Mouse (Mus musculus) left cerebral cortex, postnatal 14 days (tissue): ENCODE data around the gene Tcf19. TPM values are rescaled to one million over a fixed set of nuclear protein-coding genes. Genes with fewer than 3 reads are reported as not detected.
A peak's percentile ranks its signal among the peaks of the same experiment; 100 is the strongest.

Experiments
- DNase-seq, 2 experiments: peaks; one replicate each; pipeline ENCODE4 v3.0.0; 2021 to 2022; ENCODE audit warnings: low spot score in 2 of 2, mixed read lengths in 1 of 2
- intact Hi-C: fragments of 180-260 bp; cut with DNase I; formaldehyde crosslinking; loops from one replicate; pipeline ENCODE4 v1.15.1; 2025
- long read RNA-seq, 2 experiments: library from polyadenylated mRNA; stranded (forward); transcript quantifications; one replicate each; pipeline ENCODE4 v2.0.0; 2021
- total RNA-seq, 2 experiments: library from RNA; stranded (reverse); gene quantifications; 2 replicates each; pipeline ENCODE4 v1.2.3; 2021

The Tcf19 gene
- total RNA-seq, result 1 to 10 TPM; 8.6 to 9.5 TPM
- long read RNA-seq, experiment 1, transcript Tcf19-203 (4 exons, 1,665 nt), result major isoform, 11 of 22 reads
- long read RNA-seq, experiment 1, partial matches to known transcripts, result 6 of 22 reads
- long read RNA-seq, experiment 1, other reads (novel, unspliced or antisense), result 5 of 22 reads
- long read RNA-seq, experiment 2, transcript Tcf19-203 (4 exons, 1,665 nt), result major isoform, 8 of 14 reads
- long read RNA-seq, experiment 2, partial matches to known transcripts, result 1 of 14 reads
- long read RNA-seq, experiment 2, other reads (novel, unspliced or antisense), result 5 of 14 reads

DNA sequence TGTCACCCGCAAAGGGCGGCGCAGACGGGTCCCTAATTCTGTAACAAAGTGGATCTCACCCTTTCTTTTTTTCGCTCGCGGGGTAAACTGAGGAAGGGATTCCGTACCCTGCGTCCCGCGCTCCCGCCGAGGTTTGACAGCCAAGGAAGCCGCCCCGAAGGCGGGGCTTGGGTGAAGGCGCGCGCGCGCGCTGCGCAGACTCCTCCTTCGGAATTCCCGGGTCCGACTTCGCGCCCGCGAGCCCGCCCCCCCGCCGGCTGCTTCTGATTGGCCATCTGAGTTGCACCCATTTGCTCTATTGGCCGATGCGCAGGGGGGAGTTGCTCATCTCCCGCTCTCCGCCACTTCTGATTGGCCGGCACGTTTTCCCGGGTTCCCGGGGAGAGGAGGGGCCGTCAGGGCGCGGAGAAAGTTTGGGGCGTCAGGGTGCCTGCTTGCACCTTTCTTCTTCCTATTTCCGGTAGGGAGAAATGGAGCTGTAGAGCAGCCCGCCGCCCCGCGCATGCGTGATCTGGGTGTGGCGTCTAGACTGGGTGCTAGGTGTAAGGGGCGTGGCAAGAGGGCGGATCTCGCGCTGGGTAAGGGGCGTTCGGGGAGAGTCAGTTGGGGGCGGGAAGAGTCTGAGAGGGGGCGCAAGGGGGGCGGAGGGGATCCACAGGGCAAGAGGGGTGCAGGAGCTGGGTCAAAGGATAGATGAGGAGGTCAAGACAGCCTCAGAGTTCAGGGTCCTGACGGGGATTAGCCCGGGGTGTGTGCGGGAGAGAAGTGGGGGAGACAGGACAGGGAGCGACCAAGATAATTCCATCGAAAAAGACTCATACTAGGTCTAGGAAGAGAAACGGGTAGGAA is at the start of gene Tcf19, which contains the start of gene Cchcr1:
TSS of gene Tcf19 (minus strand) at position 173 of the 849 bp plus-strand sequence.
TSS of gene Cchcr1 (plus strand) at position 449 of the 849 bp plus-strand sequence.
- intact Hi-C loops, result no loop called here
- DNase-seq, result peak; percentile 96

DNA sequence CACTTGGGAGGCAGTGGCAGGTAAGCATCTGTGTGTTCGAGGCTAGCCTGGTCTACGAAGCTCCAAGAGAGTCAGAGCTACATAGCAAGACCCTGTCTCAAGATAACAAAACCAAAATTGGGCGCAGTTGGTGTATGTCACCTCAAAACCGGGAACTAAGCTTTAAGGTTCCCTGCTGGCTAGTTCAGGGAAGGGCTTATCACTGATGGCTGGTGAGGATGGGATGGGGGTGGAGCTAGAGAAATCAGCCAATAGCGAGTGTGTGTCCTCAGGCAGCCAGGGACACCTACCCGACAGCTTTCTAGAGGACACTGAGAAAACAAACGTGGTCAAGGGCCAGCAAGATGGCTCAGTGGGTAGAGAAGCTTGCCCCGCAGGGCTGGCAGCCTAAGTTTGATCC is 41.6 kb upstream of the Tcf19 start:
- no peak for DNase-seq
- intact Hi-C loops, result no loop called here

DNA sequence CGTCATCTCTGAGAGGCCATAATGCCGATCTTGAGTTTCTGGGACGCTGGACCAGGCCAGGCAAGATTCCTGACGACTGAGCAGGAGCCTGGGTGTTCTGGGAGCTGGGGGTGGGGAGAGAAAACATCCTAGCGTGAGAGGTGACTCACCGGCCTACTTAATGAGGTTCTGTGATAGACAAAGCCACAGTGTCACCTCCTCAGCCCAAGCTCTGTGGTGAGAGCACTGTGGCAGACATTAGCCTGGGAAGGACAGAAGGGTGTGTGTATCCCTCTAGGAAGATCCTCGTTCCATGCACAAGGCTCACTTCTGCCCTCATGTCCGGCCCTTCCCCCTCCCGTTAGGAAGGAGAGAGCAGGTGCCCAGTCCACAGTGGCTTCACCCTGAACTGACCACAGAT is 40.7 kb upstream of the Tcf19 start:
- intact Hi-C loops, result no loop called here
- DNase-seq, result no peak

DNA sequence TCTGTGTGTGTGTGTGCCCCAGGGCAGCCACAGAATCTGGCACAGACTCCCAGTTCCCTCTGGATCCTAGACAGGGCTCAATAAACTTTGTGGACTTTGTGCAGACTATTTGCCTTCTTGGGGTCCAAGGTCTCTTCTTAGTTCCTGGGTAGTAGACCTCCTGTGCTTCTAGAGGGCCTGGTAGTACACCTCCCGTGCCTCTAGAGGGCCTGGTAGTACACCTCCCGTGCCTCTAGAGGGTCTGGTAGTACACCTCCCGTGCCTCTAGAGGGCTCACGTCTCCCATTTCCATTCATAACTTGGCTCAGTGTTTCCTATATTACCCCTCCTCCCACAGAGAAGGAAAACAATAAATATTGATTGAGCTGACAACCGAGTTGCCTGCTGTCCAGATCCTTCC is 40.2 kb upstream of the Tcf19 start:
- intact Hi-C loops, result no loop called here
- peak; percentile 53 to 72 for DNase-seq

DNA sequence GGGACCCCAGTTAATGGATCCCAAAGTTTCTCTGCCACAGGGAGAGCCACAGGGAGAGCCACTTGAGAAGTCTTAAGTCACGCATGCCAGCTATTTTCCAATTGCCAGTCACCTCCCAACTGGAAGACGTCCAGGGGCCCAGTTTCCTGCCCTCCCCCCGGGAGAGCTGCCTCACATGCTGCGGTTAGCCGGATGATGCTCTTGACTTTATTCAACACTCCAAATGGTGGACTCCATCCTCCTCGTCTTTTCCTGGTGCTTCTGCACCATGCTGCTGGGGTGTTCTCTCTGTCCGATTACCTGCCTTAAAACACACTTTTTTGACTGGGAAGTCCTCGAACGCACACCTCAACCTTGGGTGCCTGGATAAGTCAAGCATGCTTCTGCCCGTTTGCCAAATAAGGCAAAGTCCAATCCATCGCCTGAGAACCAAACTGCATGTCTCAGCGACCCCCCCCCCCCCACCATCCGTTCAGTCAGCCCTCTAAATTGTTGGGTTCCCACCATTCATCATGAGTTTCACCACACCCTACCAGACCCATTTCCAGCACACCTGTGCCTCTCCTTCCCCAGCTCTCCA is 39.7 kb upstream of the Tcf19 start:
- DNase-seq, result no peak
- intact Hi-C loops, result no loop called here

DNA sequence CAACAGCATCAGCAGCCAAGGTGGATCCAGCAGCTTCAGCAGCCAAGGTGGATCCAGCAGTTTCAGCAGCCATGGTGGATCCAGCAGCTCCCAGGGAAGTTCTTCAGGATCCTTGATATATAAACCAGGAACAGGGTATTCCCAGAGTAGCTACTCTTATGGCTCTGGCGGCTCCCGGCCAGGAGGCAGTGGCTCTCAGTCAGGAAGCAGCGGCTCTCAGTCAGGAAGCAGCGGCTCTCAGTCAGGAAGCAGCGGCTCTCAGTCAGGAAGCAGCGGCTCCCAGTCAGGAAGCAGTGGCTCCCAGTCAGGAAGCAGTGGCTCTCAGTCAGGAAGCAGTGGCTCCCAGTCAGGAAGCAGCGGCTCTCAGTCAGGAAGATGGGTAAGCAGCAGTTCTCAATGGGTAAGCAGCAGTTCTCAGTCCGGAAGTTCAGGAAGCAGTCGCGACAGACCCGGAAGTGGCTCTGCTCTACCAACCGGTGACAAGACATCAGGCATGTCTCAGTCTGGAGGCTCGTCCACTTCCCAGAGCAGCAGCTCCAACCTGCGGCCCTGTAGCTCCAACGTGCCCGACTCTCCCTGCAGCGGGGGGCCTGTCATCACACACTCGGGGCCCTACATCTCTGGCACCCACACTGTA is 38.3 kb upstream of the Tcf19 start:
- intact Hi-C loops, result no loop called here
- DNase-seq, result no peak

DNA sequence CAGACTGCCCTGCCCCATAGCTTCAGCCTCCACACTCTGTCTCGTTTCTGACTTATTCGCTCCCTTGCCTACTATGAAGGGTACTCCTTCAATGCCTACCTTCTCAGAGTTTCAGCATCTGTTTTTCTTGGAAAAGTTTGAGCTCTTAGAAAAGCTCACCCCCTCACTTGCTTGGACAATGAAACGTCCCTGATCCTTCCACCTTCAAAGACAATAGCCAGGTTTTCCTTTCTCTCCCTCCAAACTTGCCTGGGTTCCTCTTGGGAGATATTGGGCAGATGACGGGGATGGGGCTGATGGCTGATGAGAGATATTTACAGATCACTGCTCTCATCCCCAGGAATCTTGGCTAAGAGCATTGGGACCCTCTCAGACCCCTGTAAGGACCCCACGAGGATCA is 37.7 kb upstream of the Tcf19 start:
- no peak for DNase-seq
- intact Hi-C loops, result no loop called here

DNA sequence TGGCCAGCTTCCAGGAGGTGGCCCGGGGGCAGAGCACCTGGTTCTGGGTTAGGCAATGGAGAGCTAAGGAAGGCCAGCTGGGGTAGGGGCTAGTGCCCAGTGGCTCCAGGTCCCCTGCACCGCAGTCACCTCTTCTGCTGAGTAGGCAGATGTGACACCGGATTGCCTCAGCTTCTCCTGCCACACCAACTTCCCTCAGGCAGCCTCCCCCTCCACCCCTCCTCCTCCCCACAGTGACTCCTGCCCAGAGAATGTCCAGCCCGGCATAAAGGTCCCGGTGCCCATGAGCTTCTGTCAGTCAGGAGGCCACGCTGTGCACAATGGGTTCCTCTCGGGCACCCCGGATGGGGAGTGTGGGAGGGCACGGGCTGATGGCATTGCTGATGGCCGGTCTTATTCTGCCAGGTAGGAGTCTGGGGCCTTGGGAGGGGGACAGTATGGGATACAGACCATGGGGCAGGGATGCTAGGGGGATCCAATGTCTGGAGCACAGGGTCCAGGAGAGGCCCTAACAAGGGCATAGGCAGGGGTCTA is 35.3 kb upstream of the Tcf19 start, which contains the start of gene Cdsn:
TSS of gene Cdsn (plus strand) at position 248 of the 534 bp plus-strand sequence.
- intact Hi-C loops, result no loop called here
- no peak for DNase-seq

DNA sequence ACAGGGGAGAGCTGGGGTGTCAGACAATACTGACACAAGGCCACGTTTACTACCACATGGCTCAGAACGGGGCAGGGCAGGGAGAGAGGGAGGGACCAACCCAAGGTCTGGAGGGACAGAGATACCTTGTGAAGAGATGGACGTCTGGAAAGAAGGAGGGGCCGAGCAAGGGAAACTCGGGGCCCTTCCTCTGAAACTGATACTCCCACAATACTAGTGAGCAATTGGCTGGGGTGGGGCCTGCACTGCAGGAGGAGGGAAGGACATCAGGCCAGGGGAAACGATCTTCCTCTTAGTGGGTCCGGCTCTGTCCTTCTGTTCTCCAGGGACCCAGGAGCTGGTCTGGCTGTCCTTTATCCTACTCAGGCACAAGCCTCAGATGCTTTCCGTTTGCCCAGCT is 34.2 kb upstream of the Tcf19 start:
- intact Hi-C loops, result no loop called here
- no peak for DNase-seq

DNA sequence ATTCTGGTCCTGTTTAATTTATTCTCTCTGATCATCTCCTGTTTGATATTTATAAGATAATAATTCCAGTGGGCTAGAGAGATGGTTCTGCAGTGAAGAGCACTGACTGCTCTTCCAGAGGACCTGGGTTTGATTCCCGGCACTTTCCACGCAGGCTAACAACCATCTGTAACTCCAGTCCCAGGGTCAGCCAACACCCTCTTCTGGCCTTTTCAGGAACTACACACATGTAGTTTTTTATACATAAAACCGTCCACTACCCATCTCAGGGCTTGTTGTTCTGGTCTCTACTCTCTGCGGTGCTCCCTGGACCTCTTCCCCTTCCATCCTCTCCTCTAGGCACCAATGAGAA is 33.5 kb upstream of the Tcf19 start:
- DNase-seq, result no peak
- intact Hi-C loops, result no loop called here

DNA sequence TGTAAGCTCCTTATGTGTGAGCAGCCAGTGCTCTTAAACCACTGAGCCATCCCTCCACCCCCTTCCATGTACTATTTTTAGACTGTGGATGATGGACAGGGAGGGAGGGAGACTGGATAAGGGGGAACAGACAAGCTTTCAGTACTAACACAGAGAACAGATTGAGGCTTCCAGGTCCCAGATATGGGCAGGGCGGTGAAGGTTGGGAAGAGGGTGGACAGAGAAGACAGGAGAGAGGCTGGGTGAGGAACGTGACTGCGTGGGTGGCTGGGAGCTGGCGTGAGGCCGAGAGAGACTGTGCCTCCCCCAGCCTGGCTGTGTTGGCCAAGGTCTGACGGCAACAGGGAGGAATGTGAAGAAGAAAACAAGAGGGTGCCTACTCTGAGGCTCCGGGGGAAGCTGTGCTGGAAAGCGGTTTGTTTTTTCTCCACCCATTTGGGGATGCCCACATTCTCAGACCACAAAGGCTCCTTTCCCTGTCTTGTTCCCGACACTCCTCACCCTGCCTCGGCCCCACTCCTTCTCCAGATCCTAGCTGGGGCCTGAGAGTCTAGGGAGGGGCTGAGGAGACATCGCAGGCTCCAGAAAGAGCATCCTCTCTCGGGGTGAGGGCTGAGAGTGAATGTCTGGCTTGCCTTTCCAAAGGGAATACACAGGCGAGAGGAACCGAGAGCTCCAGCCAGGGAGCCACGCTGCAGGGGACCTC is 33.0 kb upstream of the Tcf19 start:
- DNase-seq, result peak; percentile 78 to 92
- intact Hi-C loops, result no loop called here

DNA sequence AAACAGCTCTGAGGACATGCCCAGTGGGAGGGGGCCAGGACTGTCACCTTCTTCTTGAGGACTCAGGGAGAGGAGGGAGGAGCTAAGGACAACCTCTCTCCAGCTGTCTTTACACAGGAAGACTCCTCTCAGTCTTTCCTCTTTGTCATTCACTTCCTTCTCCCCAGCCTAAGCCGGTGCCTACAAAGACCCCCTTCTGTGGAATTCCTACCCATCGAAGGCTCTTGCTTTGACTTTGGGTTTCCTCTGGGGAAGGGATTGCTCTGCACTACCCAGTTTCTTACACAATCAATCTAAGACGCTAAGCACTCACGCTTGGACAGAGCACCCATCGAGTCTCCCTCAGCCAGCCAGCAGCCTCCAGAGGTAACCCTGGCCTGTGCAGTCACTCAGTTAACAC is 32.0 kb upstream of the Tcf19 start:
- DNase-seq, result no peak

DNA sequence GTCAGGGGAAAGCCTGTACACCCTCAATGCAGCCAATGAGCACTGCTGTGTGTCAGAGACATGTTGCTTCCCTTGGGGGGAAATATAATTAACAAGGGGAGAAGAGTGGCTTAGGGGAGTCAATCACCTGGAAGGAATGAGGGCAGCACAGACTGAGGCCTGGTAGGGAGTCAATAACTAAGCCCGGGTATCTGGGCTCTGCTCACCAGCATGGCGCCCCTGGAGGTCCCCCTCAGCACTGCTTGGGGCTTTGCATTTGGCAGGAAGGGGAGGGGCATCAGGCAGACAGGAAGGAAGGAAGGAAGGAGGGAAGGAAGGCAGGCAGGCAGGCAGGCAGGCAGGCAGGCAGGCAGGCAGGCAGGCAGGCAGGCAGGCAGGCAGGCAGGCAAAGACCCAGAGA is 30.8 kb upstream of the Tcf19 start:
- DNase-seq, result no peak
- intact Hi-C loops, result no loop called here

More for the DNA sequence above, 32.0 kb upstream of the Tcf19 start:
- intact Hi-C loops, result no loop called here

DNA sequence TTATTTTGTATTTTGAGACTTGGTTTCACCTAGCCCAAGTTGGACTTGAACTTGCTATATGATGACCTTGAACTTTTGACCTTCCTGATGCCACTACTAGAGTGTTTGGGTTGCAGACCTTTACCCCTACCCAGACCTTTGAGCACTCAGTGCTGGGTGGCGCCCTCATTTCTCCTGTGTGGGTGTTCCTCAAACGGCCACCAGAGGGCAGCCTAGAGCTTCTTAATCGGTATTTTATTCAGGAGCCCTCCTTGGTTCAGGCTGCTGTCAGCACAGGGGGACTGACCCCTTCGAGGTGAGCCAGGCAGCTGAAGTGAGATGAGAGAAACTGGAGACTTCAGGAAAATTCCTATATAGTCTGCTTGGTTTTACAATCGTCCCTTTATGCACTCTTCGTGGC is 28.1 kb upstream of the Tcf19 start:
- DNase-seq, result peak; percentile 58 to 70
- intact Hi-C loops, result no loop called here

DNA sequence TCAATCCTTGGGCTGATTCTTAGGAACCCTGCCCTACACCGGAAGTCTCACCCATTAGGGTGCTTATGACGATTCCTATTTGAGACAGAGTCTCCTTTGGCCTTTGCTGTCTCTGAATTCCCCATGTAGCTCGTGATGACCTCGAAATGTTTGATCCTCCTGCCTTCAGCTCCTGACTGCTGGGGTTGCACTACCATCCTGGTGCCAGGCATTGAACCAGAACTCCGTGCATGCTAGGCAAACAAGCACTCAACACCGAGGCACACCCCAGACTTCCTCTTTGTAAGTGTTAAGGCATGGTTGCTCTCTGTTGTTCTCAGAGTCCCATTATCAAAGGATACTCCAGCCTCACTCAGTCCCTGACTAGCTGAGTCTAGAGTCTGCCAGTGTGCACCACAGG is 27.4 kb upstream of the Tcf19 start:
- DNase-seq, result no peak
- intact Hi-C loops, result no loop called here

DNA sequence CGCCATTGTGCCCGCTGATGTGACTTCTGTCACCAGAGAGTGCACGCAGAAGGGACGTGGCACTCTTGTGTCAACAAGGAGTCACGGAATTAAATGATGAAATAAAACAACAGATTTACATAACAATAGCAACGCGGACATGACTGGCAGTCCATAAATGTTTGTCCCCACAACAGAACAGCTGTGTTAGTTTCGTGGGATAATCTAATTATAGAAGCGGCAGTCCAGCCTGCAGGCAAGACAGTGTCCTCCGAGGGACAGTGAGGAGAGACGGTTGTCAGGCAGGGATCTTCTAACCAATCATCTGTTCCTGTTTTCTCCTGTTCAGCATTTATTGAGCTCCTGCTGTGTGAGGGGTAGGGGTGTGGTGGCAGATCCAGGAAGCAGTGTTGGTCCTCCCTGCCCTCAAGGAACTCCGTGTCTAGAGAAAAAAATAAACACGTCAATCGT is 26.8 kb upstream of the Tcf19 start:
- no peak for DNase-seq
- intact Hi-C loops, result no loop called here

DNA sequence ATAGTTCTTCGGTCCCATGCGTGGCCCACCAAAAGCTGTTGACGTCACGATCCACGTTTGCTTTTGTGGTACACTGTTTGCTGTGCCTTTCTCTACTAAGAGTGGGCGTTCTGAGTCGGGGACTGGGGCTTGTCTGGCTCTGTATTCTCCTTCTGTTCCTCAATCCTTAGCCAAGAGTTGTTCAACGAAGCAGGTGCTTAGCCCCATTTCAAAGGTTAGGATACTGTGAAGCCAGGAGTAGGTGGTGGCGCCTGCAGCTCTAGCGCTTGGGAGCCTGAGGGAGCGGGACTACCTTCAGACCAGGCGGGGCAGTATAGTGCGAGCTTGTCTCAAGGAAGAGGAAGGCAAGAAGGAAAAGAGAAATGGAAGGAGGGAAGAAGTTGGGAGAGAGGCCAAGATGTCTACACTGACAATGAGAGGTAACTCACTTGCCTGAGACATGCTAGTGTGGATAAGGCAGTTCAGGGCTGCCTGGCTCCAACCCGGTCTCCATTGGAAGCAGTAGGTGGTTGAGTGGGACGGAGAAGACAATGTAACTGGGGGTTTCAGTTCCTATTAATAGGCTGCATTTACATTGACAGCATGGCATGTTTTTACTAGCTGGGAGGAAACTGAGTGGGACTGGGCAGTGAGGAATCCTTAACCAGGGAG is 26.3 kb upstream of the Tcf19 start:
- peak; percentile 33 to 56 for DNase-seq
- intact Hi-C loops, result no loop called here

DNA sequence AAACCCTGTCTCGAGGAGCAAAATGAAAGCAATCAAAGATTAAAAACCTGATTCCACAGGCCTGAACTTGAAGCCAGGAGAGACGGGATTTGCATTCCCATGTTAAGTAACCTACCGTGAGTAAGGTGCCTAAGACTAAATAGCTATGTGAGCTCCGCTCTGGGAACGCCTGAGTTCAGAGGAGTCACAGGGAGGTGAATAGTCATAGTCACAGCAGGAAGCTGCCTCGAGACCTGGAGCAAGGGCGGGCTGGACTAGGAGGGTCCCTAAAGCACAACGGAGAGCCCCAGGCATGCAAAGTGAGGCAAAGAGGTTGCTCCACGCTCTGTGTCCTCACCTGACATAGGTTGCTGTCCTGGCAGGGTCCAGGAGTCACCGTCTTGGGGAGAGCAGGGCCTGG is 22.9 kb upstream of the Tcf19 start:
- no peak for DNase-seq
- intact Hi-C loops, result no loop called here

DNA sequence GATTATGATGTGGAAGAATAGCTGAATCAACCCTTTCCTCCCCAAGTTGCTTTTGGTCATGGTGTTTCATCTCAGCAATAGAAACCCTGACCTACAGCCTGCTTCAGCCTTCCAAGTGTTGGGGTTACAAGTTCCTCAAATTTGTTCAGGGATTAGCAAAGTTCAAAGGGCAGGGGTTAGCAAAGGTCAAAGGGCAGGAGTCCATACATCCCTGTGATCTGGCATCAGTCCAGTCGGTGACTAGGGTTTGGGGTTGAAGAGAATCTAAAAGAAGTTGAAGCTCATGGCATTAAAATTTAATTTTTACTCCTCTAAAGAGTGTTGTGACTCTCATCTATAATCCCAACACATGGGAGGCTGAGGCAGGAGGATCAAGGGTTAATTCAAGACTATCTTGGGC is 21.9 kb upstream of the Tcf19 start:
- DNase-seq, result no peak
- intact Hi-C loops, result no loop called here
